Mouse (Mus musculus) kidney, postnatal 4 days (tissue): Measurements from ENCODE around the gene Lrrc66.

Experiments
- DNase-seq, 2 experiments: peaks; one replicate each; pipeline ENCODE4 v3.0.0; 2021; ENCODE audit warnings: mixed read lengths in 2 of 2

The Lrrc66 gene

GRCm38 (mm10) chr5:73632291-73632690 is at the start of gene Lrrc66:
TSS of gene Lrrc66 (minus strand) at chr5:73632526.
- DNase-seq, result peak in 1 of 2 experiments; percentile 17

GRCm38 (mm10) chr5:73676626-73677025 is 44.3 kb upstream of the Lrrc66 start:
- DNase-seq, result no peak

GRCm38 (mm10) chr5:73675604-73676003 is 43.3 kb upstream of the Lrrc66 start:
- DNase-seq, result no peak

- peak; percentile 9 to 21 for DNase-seq
These were observed 37.1 kb upstream of the Lrrc66 start for GRCm38 (mm10) chr5:73669386-73669785.

- no peak for DNase-seq
These were observed 35.6 kb upstream of the Lrrc66 start for GRCm38 (mm10) chr5:73667877-73668276.

- DNase-seq, result no peak
These were observed 34.4 kb upstream of the Lrrc66 start for GRCm38 (mm10) chr5:73666695-73667094.

- DNase-seq, result no peak
These were observed 19.5 kb upstream of the Lrrc66 start for GRCm38 (mm10) chr5:73651855-73652201.

GRCm38 (mm10) chr5:73651061-73651854 is 18.9 kb upstream of the Lrrc66 start, which contains the start of gene Spata18:
TSS of gene Spata18 (plus strand) at chr5:73651379.
- DNase-seq, result peak; percentile 58 to 67

GRCm38 (mm10) chr5:73650365-73650964 is 18.1 kb upstream of the Lrrc66 start:
- peak; percentile 19 to 38 for DNase-seq

GRCm38 (mm10) chr5:73647261-73647900 is 15.1 kb upstream of the Lrrc66 start, which contains the start of gene Sgcb:
TSS of gene Sgcb (minus strand) at chr5:73647790.
- DNase-seq, result peak; percentile 91 to 93

GRCm38 (mm10) chr5:73642091-73642490 is 9.8 kb upstream of the Lrrc66 start:
- peak; percentile 65 to 67 for DNase-seq

- no peak for DNase-seq
These were observed 8.7 kb upstream of the Lrrc66 start for GRCm38 (mm10) chr5:73641058-73641457.

GRCm38 (mm10) chr5:73637337-73638107 is 5.2 kb upstream of the Lrrc66 start:
- DNase-seq, result no peak

GRCm38 (mm10) chr5:73633141-73633540 is 815 bp upstream of the Lrrc66 start:
- DNase-seq, result peak; percentile 86 to 87

- no peak for DNase-seq
These were observed 1.2 kb downstream of the Lrrc66 start for GRCm38 (mm10) chr5:73631001-73631558.

GRCm38 (mm10) chr5:73630141-73630540 is 2.2 kb downstream of the Lrrc66 start:
- no peak for DNase-seq

GRCm38 (mm10) chr5:73627991-73628390 is 4.3 kb downstream of the Lrrc66 start:
- DNase-seq, result no peak

GRCm38 (mm10) chr5:73627559-73627958 is 4.8 kb downstream of the Lrrc66 start:
- no peak for DNase-seq

GRCm38 (mm10) chr5:73626842-73627241 is 5.5 kb downstream of the Lrrc66 start:
- DNase-seq, result no peak

GRCm38 (mm10) chr5:73625505-73625904 is 6.8 kb downstream of the Lrrc66 start:
- no peak for DNase-seq

GRCm38 (mm10) chr5:73618969-73619368 is 13.4 kb downstream of the Lrrc66 start:
- no peak for DNase-seq

- no peak for DNase-seq
These were observed 17.1 kb downstream of the Lrrc66 start for GRCm38 (mm10) chr5:73615211-73615610.

GRCm38 (mm10) chr5:73613296-73613695 is 19.0 kb downstream of the Lrrc66 start:
- DNase-seq, result no peak
